Mouse (Mus musculus) neutrophil, adult 5-6 weeks (primary cell): ENCODE results near the gene Cct7. TPM values are rescaled to one million over a fixed set of nuclear protein-coding genes. Genes with fewer than 3 reads are reported as not detected.

Experiments
- ATAC-seq: fragments of 151-379, 151-347 bp; 2 replicates; pipeline ENCODE4 v1.8.0; 2017; ENCODE audit warnings: mild to moderate bottlenecking, moderate TSS enrichment; ENCODE audit not compliant: insufficient number of reproducible peaks, poor library complexity, low FRiP score, severe bottlenecking; ENCODE audit errors: extremely low read depth
- total RNA-seq: library from RNA; stranded (forward); fragments of 200-1000 nt; gene quantifications from 2 replicates; pipeline ENCODE4 v1.2.3, GENCODE M21; 2017

Cct7 gene
- 104 and 115 TPM in 2 replicates for total RNA-seq

DNA sequence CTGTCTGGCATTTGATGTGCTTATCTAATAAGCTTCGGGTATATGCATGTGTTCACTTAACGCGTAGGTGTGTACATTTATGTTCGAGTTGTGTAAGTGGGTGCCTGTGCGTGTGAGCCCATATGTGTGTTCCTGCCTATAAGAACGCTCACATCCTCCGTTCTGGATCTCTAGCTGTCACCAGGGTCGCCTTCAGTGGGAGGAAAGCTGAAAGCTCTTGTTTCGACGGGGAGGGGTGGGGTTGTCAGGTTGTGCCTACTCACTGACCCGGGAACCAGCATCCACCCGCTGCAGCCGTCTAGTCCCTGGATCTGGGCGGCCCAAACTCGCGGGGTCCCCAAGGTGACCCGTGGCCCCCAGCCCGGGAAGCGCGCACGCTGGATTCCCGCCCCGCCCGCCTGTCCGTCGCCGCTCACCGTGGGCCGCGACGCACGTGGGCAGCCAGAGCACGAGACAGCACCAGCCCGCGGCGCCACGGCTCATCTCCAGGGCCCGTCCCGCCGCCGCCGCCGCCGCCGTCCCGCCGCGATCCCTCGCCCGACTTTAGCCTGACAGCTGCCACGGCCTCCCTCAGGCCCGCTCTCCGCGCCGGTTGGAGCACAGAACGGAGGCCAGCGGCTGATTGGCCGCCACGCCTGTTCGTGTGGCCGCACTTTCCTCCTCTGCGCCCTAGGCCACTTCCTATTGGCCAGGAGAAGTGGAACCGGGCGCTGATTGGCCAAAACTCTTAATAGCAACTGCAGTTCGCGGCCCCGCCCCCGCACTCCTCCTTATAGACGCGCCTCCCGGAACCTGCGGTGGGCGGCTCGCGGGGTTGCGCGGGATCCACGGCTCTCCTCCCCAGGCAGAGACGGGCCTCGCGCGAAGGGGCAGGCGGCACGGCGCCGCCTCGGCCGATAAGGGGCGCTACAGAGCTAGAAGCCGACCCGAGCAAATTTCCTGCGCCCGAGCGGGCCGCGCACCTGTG lies at the start of gene Cct7:
Gene Cct7 (plus strand): TSS at position 818 of the 967 bp plus-strand sequence.
- ATAC-seq = peak; percentile 87

DNA sequence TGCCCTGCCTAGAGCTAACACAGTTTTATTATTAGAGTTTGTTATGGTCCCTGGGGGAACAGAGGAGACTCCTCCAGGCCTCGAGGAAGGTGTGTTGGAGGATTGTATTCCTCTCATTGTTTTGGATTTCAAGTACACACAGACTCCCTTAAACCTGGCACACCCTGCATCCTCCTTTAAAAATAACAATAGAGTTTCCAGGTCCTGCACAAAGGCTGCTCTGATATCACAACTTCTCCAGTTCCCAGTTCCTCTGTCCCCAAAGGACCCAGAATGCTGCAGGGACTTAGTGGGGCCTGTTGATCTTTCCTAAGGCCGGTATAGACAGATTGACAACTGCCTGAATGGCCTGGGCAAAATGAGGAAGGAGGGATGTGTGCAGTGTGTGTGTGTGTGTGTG lies 48.7 kb upstream of the Cct7 start:
- no peak for ATAC-seq

DNA sequence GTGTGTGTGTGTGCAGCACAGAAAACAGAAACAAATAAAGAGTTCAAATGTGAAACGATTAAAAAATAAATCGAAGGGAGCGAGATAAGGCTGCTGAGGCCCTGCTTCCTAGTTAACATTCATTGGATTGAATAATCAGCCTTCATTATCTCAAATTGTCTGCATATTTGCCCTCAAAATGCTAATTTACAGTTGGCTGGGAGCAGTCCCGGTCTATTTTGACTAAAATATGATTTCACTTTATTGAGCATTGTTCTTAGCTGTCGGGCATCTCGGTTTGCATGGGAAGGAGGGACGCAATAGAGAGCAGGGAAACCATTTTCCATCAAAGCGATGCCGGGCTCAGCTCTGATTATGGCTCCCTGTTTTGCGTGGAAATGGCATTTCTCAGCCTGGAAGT lies 48.3 kb upstream of the Cct7 start:
- ATAC-seq = no peak

DNA sequence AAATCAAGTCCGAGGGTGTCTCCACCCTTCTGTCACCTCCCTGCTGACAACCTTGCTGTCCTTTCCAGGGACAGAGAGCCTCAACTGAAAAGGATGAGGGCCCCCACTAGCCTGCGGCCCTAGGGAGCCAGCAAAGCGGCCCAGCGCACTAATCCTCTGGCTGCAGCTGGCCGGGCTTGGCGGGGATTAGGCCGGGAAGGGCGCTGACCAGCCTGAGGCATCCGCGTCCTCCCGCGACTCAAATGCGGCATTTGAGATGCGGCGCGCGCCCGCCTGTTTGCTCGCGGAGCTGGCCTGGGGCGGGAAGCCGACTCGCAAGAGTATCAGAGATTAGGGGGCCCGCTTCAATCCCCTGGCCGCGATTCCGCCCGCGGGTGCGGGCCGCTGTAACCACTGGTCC lies 42.3 kb upstream of the Cct7 start:
- no peak for ATAC-seq

DNA sequence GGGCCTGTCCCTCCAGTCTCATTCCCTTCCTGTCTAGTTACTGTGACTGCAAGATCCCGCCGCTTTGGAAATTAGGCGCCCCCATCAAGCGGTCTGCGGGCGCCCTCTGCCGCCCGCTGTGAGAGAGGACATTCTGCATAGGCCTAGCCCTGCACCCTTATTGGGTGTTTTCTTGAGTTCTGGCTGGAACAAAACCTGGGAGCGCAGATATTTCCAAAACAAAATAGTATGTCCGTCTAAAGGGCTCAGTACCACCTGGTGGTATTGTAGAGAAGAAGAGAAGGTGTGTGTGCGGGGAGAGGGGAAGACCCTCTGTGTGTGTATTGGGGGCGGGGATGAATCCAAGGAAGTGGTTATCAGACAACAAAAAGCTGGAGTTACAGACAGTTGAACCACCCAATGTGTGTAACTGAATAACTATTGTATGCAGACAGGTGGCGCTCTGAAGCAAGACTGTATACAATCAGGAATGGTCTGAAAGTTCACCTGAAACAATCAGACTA lies 40.5 kb upstream of the Cct7 start:
- ATAC-seq = peak; percentile 33; the same call in 1 of the 2 replicates

DNA sequence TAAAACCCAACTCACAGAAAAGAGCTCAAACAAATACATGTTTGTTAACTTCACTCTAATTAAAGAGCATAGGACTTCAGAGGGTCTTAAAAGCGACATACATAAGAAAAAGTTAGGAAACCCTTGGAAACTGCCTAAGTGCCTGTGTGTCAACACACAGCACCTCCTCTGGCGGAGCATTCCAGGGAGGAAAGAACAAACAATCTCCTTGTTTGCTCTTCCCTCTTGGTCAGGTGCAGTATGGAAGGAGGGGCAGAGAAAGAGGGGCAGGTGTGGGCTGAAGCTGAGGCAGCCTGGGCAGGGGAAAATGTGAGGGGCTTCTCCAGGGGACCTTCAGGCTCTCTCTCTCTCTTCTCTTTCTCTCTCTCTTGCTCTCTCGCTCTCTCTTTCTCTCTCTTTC lies 35.5 kb upstream of the Cct7 start:
- ATAC-seq = no peak

DNA sequence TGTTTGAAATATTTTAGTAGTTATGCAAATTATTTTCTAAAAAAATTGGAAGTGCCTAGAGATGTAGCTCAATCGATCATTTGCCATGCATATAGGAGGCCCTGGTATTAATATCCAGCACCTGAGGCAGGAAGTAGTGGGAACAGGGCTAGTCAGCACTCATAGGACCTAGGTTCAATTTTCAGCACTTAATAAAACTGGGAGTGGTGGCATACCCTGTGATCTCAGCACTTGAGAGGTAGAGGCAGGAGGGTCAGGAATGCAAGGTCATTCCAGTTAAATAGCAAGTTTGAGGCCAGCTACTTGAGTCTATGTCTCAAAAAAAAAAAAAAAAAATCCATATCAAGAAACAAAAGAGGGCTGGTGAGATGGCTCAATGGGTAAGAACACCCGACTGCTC lies 32.2 kb upstream of the Cct7 start:
- no peak for ATAC-seq

DNA sequence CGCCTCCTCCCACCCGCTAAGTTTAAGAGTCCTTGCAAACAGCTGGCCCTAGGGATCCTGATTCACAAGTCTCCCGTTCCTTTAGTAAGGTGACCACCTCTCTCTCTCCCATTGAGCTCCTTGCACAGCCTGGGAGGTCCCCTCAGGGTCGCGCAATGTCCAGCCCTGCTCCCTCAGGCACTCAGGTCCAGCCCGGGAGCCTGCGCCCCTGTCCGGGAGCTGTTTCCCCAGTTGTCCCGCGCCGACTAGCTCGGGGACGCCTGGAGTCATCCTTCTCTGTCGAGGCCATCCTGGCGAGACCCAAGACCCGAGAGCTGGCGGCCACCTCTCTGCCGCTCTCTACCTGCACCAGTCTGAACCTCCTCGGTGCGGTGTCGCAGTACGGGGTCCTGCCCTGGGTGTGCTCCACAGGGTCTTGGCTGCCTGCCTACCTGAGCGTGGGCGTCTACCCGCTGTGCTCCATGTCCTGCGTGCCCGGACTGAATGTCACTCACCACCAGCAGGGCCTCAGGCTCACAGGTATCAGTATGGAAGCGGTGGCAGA lies 27.4 kb upstream of the Cct7 start, which contains the start of gene Noto:
Gene Noto (plus strand): TSS at position 51 of the 544 bp plus-strand sequence.
- no peak for ATAC-seq

DNA sequence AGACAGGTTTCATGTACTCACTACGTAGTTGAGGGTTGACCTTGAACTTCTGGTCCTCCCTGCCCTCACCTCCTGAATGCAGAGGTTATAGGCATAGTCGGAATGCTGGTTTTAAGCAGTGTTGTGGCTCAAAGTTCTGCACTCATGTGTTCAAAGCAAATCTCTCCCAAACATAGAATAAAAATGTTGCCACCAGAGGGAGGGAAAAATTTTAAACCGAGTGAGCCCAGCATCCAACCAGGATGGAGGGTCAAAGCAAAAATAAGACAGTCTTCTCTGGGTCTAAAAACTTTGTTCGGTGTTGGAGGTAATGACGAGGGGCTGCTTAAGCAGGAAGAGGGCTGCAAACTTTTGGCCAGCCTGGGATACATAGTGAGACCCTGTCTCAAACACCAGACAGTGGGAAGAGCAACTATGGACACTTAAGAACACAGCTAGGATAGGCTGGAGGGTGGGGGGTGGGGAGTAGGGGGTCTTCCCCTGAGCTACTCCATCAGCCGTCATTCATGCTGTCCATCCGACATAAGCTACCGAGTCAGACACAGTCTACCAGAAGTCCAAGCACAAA lies 20.0 kb upstream of the Cct7 start:
- ATAC-seq = no peak

DNA sequence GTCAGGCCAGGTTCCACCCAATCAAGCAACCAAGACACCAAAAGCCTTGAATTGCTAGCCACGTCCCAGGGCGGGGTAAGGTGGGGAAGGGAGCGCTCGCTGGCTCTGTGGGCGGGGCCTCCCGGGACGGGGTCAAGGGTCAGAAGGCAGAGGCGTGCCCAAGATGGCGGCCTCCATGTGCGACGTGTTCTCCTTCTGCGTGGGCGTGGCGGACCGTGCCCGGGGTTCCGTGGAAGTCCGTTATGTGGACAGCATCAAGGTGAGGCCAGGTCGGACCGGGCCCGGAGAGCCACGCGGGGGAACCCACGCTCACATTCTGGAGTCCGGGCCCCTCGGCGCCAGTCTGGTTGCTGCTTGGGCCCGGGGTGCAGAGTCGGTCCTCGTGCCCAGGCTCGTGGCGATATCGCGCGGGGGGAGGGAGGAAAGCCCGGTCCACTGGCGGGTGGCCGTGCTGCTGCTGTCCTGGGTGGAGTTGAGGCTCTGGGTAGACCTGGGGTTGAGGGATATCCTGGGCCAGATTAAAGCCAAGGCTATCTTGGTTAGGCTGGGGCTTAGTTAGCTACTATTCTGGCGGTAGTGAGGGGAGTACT lies 19.4 kb upstream of the Cct7 start, which contains the start of gene Smyd5:
Gene Smyd5 (plus strand): TSS at position 148 of the 590 bp plus-strand sequence.
- peak; percentile 80 for ATAC-seq

DNA sequence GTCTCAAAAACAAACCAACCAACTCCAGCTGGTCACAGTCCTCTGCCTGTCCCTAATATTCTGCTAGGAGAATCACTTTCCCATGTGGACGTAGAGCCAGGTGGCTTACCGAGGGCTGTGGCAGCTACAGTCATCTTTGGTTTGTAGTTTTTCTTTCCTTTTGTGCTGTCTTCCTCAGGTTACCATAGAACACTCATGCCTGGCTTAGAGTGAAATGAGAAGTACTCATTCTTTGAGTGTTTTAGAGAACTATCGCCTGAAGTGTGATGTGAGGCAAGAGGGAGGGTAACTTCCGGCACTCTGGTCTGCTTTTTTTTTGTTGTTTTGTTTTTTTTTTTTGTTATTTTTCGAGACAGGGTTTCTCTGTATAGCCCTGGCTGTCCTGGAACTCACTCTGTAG lies 17.4 kb upstream of the Cct7 start:
- ATAC-seq = no peak

DNA sequence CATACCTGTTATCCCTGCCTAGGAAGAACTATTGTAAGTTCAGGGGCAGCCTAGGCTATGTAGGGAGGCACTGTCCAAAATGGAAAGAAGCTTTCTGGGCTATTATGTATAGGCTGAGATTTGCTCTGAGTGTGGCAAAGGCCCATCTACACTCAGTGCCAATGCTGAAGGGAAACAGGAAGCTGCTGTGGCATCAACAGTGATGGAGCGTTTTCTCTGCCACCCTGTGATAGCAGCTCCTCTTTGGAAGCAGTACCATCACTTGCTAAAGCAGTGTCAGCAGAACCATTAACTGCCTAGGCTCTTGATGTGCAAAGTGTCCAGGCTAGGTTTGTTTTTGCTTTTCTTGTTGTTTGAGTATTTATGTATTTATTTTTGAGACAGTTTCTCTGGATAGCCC lies 15.1 kb upstream of the Cct7 start:
- ATAC-seq = peak; percentile 40; the same call in 1 of the 2 replicates

DNA sequence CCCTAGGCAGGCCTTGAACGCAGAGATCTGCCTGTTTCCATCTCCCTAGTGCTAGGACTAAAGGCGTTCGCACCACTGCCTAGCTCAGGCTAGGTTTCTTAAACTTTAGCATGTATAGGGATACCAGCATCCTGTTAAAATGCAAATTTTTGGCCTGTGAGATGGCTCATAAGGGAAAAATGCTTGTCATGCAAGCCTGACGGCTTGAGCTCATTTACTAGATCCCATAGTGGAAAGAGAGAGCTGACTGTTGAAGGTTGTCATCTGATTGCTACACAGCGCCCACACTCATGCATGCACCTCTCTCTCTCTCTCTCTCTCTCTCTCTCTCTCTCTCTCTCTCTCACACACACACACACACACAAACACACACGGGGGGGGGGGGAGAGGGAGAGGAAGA lies 14.7 kb upstream of the Cct7 start:
- ATAC-seq = no peak

DNA sequence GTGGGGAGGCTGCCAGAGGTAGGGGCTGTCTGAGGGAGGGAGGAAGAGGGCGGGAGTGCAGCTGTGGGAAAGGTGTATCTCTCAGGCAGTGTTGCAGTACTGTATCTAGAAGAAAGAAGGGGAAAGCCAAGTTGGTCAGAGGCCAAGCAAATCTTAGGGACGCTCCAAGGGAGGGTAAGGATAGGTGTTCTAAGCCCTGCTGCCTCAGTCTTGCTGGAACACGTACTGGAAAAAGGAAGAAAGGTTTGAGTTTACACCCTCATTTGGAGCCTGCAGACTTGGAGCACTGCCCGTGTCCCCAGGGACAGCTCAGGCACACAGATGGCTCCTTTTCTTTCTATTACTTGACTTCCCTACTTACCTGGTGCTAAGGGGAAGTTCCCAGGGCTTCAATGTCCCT lies 10.2 kb upstream of the Cct7 start:
- ATAC-seq = no peak

DNA sequence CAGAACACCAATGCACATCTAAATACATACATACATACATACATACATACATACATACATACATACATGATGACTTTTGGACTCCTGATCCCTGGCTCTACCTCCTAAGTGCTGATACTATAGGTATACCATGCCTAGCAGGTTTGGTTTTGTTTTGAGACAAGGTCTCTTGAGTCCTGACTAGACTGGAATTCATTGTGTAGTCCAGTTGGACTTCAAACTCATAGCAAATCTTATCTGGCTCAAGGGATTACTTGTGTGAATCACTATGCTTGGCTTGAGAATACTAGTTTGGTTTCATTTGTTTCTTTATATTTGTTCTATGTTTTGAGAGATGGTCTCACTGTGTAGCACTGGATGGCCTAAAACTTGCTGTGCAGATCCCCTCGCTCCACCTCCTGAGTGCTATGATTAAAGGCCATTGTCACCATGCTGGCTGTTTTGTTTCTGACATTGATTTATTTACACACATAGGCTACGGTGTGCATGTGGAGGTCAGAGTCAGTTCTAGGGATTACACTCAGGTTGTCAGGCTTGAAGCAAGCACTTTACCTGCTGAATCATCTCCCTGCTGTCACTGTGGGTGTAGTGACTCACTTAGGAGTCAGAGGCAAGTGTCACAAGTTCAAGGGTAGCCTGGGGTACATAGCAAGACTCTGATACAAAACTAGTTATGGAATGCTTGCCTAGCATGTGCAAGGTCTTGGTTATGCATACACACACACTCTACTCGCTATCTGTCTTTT lies 7.7 kb upstream of the Cct7 start:
- no peak for ATAC-seq

DNA sequence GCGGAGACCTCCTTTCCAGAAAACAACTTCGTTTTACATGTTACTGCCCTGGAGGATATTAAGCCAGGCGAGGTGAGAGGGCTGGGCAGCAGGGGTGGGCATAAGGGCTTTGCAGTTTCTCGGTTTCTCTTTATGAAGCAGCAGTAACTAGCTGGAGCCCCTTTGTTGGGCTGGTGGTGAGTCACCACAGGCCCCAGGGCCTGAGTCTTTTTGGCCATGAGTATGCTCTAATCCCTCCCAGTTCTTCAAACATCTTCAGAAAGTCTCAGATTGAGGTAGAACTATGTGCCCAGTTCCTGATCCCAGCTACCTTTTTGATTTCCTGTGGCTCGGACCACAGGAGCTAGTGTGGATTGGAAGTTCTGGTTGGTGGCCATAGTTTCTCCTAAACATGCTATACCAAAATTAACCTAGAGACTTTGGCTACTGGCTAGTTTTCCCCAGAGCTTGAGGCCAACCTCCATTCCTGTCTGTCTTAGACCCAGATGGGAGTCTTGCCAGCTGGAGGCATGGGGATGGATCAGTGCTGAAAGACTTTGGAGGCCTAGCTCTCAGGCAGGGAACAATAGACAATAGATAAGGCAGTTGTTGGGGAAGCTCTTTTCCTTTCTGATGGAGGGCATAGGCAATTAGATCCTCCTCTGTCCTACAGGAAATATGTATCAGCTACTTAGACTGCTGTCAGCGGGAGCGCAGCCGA lies 6.9 kb upstream of the Cct7 start:
- no peak for ATAC-seq

DNA sequence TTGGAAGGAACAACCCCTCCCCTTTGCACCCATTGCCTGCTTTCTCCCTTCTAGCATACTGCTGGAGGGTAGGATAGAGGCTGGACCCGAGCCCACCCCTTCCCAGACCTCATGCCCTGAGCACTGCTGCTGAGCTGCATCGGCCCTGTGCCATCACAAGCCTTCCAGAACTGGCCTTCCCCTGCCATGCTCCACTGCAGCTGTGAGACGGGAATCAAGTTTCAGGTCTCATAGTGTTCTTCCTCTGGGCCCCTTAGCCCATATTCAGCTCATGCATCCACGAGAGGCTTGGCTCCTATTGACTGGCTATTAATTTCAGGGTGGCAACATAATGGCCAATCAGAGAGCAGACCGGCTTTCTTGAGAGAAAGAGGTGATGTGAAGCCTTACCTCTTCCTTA lies 6.0 kb upstream of the Cct7 start:
- no peak for ATAC-seq

DNA sequence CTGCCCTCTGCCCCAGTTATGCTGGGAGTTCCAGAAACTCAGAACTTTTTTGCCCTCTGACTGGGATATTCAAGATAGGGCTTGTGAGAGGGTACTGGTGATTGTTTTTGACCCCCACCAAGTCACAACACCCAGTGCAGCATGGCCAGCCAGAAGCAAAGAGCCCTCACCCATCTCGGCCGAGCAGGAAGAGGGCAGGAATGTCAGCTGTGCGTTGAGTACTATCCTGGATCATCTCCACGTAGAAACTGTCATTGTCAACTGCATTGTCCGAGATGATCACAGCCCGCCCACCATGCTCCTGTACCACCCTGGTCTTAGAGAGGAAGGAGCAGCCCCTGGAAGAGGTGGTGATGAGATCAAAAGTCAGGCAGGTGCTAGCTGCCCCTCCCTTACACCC lies 4.0 kb upstream of the Cct7 start:
- ATAC-seq = no peak
